Mouse (Mus musculus): ENCODE data around the gene Ap2b1. TPM values are rescaled to one million over a fixed set of nuclear protein-coding genes. Genes with fewer than 3 reads are reported as not detected.
A peak's percentile ranks its signal among the peaks of the same experiment; 100 is the strongest.

Ap2b1 gene
- total and polyA plus RNA-seq, 2 experiments = 16.3 to 25.4 TPM

DNA sequence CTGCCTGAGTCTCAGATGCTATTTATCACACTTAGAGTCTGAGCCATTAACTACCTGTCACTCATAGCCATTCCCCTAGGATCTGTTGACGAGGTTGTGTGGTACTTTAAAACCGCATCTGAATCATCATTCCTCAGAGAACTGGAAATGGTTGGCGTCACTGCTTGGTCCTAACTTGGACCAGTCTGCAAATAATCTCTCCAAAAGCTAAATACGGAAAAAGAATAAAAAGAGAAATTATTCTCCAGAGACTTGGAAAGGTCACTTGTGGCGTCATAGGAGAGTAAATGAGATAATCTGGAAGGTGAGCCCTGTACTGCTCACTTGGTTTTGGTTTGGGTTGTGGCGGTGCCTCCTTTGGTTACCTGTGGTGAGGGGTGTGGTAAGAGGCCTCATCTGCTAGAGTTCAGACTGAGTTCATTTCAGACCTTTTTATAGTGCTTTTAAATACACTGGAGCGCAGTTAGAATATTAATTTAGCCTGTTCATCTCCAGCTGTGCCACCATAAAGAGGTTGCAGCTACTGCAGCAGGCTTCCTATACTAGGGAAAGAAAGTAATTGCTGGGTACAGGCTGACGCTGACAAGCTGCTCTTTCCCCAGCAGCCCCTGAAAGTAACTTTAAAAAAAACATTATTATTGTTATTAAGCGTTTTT, 84.2 kb downstream of the Ap2b1 start:
- 96% methylated on average over 9 of the region's 9 CpGs for WGBS
- no peak overlapping the region for H3K9ac ChIP-seq (ENCODE audit: low read depth, low read length)
- no peaks in the 10 kb centered on the region for H3K79me2 ChIP-seq (ENCODE audit: control insufficient read depth, insufficient read depth, low read length)
- H3K4me3 ChIP-seq (ENCODE audit: insufficient read depth, low read depth, low read length) = no peak overlapping the region
- no peaks in the 10 kb centered on the region for H3K4me1 ChIP-seq (ENCODE audit: control insufficient read depth, insufficient read depth, low read length)
- TF ChIP-seq CTCF (IDR thresholded peaks at IDR 0.05; ENCODE audit: low read depth, low read length) (no peak), POLR2A (IDR thresholded peaks at IDR 0.05; ENCODE audit: extremely low read depth, insufficient read depth, low read length) (no peak)
- no peak overlapping the region for H3K27ac ChIP-seq (replicated peaks; ENCODE audit: insufficient read depth, low read depth, low read length)
- DNase-seq (ENCODE audit: extremely low read depth, low read depth, low spot score) = no peak
- peaks cover 18% of the 10 kb centered on the region for H3K36me3 ChIP-seq (ENCODE audit: control insufficient read depth, insufficient read depth, low read length)
- H3K27me3 ChIP-seq (ENCODE audit: control insufficient read depth, insufficient read depth, low read length) = no peaks in the 10 kb centered on the region

DNA sequence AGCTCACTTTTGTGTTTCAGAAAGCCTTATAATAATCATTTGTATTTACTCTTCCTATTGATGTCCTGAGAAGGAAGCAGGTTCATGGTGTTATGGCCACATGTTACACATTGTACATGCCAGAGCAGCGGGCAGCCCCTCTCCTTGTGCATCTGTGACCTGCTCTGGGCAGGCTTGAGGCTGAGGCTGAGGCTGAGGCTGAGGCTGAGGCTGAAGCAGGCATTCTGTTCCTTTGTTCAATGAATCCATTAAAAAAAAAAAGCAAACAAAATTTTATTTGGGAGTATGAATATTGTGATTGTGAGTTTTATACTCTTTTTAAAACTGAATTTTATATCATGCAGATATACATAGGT, 84.7 kb downstream of the Ap2b1 start:
- no peaks in the 10 kb centered on the region for H3K4me1 ChIP-seq (ENCODE audit: control insufficient read depth, insufficient read depth, low read length)
- no peaks in the 10 kb centered on the region for H3K27me3 ChIP-seq (ENCODE audit: control insufficient read depth, insufficient read depth, low read length)
- H3K79me2 ChIP-seq (ENCODE audit: control insufficient read depth, insufficient read depth, low read length) = no peaks in the 10 kb centered on the region
- H3K36me3 ChIP-seq (ENCODE audit: control insufficient read depth, insufficient read depth, low read length) = peaks cover 14% of the 10 kb centered on the region
- H3K27ac ChIP-seq (replicated peaks; ENCODE audit: insufficient read depth, low read depth, low read length) = no peak overlapping the region
- TF ChIP-seq CTCF (IDR thresholded peaks at IDR 0.05; ENCODE audit: low read depth, low read length) (no peak), POLR2A (IDR thresholded peaks at IDR 0.05; ENCODE audit: extremely low read depth, insufficient read depth, low read length) (no peak)
- no peak overlapping the region for H3K9ac ChIP-seq (ENCODE audit: low read depth, low read length)
- no peak overlapping the region for H3K4me3 ChIP-seq (ENCODE audit: insufficient read depth, low read depth, low read length)
- WGBS = 98% methylated on average over 1 of the region's 1 CpGs
- DNase-seq (ENCODE audit: extremely low read depth, low read depth, low spot score) = no peak

DNA sequence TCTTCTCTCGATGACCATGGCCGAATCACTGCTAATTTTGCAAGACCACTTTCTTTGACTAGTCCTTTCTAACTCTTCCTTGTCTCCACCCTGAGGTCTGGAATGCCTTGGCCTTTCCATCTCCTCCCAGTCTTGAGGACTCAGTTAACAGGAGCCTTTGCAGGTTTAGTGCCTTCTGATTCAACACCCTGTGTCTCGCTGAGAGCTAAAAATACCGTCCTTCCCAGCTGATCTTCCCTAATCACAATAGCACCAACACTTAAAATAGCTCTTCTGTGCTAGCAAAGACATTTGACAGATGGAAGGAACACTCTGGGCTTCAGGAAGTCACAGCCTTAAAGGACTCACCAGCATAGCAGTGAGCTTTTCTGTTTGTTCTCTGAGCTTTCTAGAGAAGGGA, 94.2 kb downstream of the Ap2b1 start:
- no peak for DNase-seq (ENCODE audit: extremely low read depth, low read depth, low spot score)
- no peaks in the 10 kb centered on the region for H3K27me3 ChIP-seq (ENCODE audit: control insufficient read depth, insufficient read depth, low read length)
- TF ChIP-seq CTCF (IDR thresholded peaks at IDR 0.05; ENCODE audit: low read depth, low read length) (no peak), POLR2A (IDR thresholded peaks at IDR 0.05; ENCODE audit: extremely low read depth, insufficient read depth, low read length) (no peak)
- WGBS = 86% methylated on average over 4 of the region's 4 CpGs
- H3K27ac ChIP-seq (replicated peaks; ENCODE audit: insufficient read depth, low read depth, low read length) = no peak overlapping the region
- no peaks in the 10 kb centered on the region for H3K79me2 ChIP-seq (ENCODE audit: control insufficient read depth, insufficient read depth, low read length)
- H3K9ac ChIP-seq (ENCODE audit: low read depth, low read length) = no peak overlapping the region
- H3K4me3 ChIP-seq (ENCODE audit: insufficient read depth, low read depth, low read length) = no peak overlapping the region
- H3K4me1 ChIP-seq (ENCODE audit: control insufficient read depth, insufficient read depth, low read length) = no peaks in the 10 kb centered on the region
- H3K36me3 ChIP-seq (ENCODE audit: control insufficient read depth, insufficient read depth, low read length) = peaks cover 30% of the 10 kb centered on the region

DNA sequence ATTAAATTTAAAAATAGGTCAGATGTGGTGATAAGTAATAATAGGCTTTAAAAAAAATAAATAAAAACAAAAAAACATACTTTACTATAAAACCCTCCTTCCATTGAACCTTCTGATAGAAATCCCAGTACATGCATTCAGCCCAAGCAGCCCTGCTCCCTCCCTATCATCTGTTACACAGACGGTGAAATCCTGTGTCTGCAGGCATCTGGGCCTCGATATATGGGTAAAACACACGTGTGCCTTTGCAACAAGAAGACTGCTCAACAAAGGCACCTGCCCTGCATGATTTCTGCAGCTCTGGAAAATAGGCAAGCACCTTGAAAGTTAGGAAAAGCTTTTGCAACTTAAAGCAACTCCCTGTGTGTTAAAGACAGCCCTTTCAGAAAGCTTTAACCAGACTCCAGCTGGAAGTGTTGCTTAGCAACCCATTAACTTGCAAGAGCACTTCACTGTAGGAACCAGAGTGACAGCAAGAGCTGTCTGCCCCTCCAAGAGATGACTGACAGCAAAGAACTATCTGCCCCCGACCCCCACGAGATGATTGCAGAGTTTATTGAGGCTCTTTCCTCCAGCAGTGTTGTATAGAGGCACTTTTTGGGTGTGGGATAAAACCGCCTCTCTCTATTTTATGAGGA, 96.1 kb downstream of the Ap2b1 start:
- no peak for DNase-seq (ENCODE audit: extremely low read depth, low read depth, low spot score)
- TF ChIP-seq POLR2A (IDR thresholded peaks at IDR 0.05; ENCODE audit: extremely low read depth, insufficient read depth, low read length) = no peak
- TF ChIP-seq CTCF (IDR thresholded peaks at IDR 0.05; ENCODE audit: low read depth, low read length) = no peak
- Histone ChIP-seq H3K36me3 (ENCODE audit: control insufficient read depth, insufficient read depth, low read length) (peaks cover 39% of the 10 kb centered on the region), H3K27ac (replicated peaks; ENCODE audit: insufficient read depth, low read depth, low read length) (no peak overlapping the region), H3K4me1 (ENCODE audit: control insufficient read depth, insufficient read depth, low read length) (no peaks in the 10 kb centered on the region), H3K9ac (ENCODE audit: low read depth, low read length) (no peak overlapping the region), H3K4me3 (ENCODE audit: insufficient read depth, low read depth, low read length) (no peak overlapping the region), H3K79me2 (ENCODE audit: control insufficient read depth, insufficient read depth, low read length) (no peaks in the 10 kb centered on the region), H3K27me3 (ENCODE audit: control insufficient read depth, insufficient read depth, low read length) (no peaks in the 10 kb centered on the region)
- 82% methylated on average over 6 of the region's 6 CpGs for WGBS

DNA sequence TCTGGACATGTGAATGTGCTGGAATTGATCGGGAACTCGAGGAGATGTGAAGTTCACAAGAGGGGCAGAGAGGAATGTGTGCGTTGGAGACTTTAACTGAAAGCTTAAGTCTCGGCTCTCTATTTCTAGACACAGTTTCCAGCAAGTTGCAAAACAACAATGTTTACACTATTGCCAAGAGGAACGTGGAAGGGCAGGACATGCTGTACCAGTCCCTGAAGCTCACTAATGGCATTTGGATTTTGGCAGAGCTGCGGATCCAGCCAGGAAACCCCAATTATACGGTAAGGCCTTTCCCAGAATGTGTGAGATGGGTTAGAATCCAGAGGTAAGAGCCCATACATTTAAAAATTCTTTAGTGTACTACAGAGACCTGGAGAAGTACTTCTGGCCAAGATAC, 98.8 kb downstream of the Ap2b1 start:
- no peak overlapping the region for H3K9ac ChIP-seq (ENCODE audit: low read depth, low read length)
- TF ChIP-seq POLR2A (IDR thresholded peaks at IDR 0.05; ENCODE audit: extremely low read depth, insufficient read depth, low read length) = no peak
- no peak for TF ChIP-seq CTCF (IDR thresholded peaks at IDR 0.05; ENCODE audit: low read depth, low read length)
- peaks cover 33% of the 10 kb centered on the region for H3K36me3 ChIP-seq (ENCODE audit: control insufficient read depth, insufficient read depth, low read length)
- no peaks in the 10 kb centered on the region for H3K79me2 ChIP-seq (ENCODE audit: control insufficient read depth, insufficient read depth, low read length)
- no peak overlapping the region for H3K27ac ChIP-seq (replicated peaks; ENCODE audit: insufficient read depth, low read depth, low read length)
- peak; percentile 31 for DNase-seq (ENCODE audit: extremely low read depth, low read depth, low spot score)
- H3K4me3 ChIP-seq (ENCODE audit: insufficient read depth, low read depth, low read length) = no peak overlapping the region
- no peaks in the 10 kb centered on the region for H3K27me3 ChIP-seq (ENCODE audit: control insufficient read depth, insufficient read depth, low read length)
- WGBS = 73% methylated on average over 7 of the region's 7 CpGs
- no peaks in the 10 kb centered on the region for H3K4me1 ChIP-seq (ENCODE audit: control insufficient read depth, insufficient read depth, low read length)

DNA sequence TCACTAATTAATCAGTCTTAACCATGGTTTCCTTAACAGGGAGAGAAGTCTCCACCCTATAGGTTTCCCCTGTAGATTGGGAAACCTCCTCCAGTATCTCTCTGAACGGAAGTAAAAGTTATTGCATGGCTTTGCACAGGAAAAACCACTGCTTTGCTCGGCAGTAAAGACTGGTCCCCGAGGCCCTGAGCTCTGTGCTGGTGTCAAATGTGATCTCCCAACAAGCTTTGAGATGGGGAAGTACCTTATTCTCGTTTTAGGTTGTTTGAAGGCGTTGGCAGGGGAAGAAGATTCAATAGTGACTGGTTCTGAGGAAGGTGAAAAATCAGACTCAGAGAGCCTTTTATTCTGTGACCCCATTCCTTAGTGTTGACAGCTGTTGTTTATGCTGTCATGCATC, 99.9 kb downstream of the Ap2b1 start:
- no peak overlapping the region for H3K27ac ChIP-seq (replicated peaks; ENCODE audit: insufficient read depth, low read depth, low read length)
- no peak for DNase-seq (ENCODE audit: extremely low read depth, low read depth, low spot score)
- H3K4me3 ChIP-seq (ENCODE audit: insufficient read depth, low read depth, low read length) = no peak overlapping the region
- peaks cover 27% of the 10 kb centered on the region; the same call in 1 of the 2 replicates for H3K36me3 ChIP-seq (ENCODE audit: control insufficient read depth, insufficient read depth, low read length)
- no peak for TF ChIP-seq POLR2A (IDR thresholded peaks at IDR 0.05; ENCODE audit: extremely low read depth, insufficient read depth, low read length)
- no peaks in the 10 kb centered on the region for H3K79me2 ChIP-seq (ENCODE audit: control insufficient read depth, insufficient read depth, low read length)
- H3K27me3 ChIP-seq (ENCODE audit: control insufficient read depth, insufficient read depth, low read length) = no peaks in the 10 kb centered on the region
- WGBS = 71% methylated on average over 5 of the region's 5 CpGs
- H3K4me1 ChIP-seq (ENCODE audit: control insufficient read depth, insufficient read depth, low read length) = no peaks in the 10 kb centered on the region
- H3K9ac ChIP-seq (ENCODE audit: low read depth, low read length) = no peak overlapping the region

Data from liver, adult 2 months (tissue).